Mouse (Mus musculus) granulocyte monocyte progenitor cell, adult 5-6 weeks (primary cell): Measurements from ENCODE around the gene Cry1. TPM values are rescaled to one million over a fixed set of nuclear protein-coding genes. Genes with fewer than 3 reads are reported as not detected.

Experiments used
- ATAC-seq: replicated peaks from 2 replicates; pipeline ENCODE4 v1.8.0; 2016; ENCODE audit warnings: mild to moderate bottlenecking, moderate TSS enrichment, inconsistent platforms; ENCODE audit not compliant: poor library complexity, severe bottlenecking
- total RNA-seq, 2 experiments: library from RNA; stranded (forward) in 1 of 2; stranded (reverse) in 1 of 2; fragments of 200-712, 200-1000 nt in 1 of 2; fragments of >200 nt in 1 of 2; fragmentation: Nextera tagmentation in 1 of 2; gene quantifications; 2 replicates each; pipeline ENCODE4 v1.2.3; 2014 to 2017

The Cry1 gene
- 24.6 and 40.3 TPM in 2 replicates for total RNA-seq (2014; fragmentation: Nextera tagmentation)
- total RNA-seq (2017) = 15.7 and 19.7 TPM in 2 replicates

- ATAC-seq = peak; percentile 70
Measured at GRCm38 (mm10) chr10:85184964-85185608, at the start of gene Cry1. Gene Cry1 (minus strand): TSS chr10:85185064.

- ATAC-seq = no peak
Measured at GRCm38 (mm10) chr10:85221771-85222050, 36.8 kb upstream of the Cry1 start.

GRCm38 (mm10) chr10:85220918-85221770 lies 36.3 kb upstream of the Cry1 start:
- ATAC-seq = peak; percentile 74

GRCm38 (mm10) chr10:85214847-85215246 lies 30.0 kb upstream of the Cry1 start:
- ATAC-seq = no peak

- ATAC-seq = no peak
Measured at GRCm38 (mm10) chr10:85211673-85212072, 26.8 kb upstream of the Cry1 start.

GRCm38 (mm10) chr10:85210125-85210524 lies 25.3 kb upstream of the Cry1 start:
- ATAC-seq = no peak

- ATAC-seq = no peak
Measured at GRCm38 (mm10) chr10:85209119-85209605, 24.3 kb upstream of the Cry1 start.

GRCm38 (mm10) chr10:85205316-85205715 lies 20.5 kb upstream of the Cry1 start:
- no peak for ATAC-seq

GRCm38 (mm10) chr10:85204255-85204855 lies 19.5 kb upstream of the Cry1 start:
- no peak for ATAC-seq

- peak; percentile 99 for ATAC-seq
Measured at GRCm38 (mm10) chr10:85194528-85194927, 9.7 kb upstream of the Cry1 start.

GRCm38 (mm10) chr10:85193321-85193720 lies 8.5 kb upstream of the Cry1 start:
- peak; percentile 20; the same call in 1 of the 2 replicates for ATAC-seq

- ATAC-seq = no peak
Measured at GRCm38 (mm10) chr10:85190652-85191051, 5.8 kb upstream of the Cry1 start.

- ATAC-seq = peak; percentile 30
Measured at GRCm38 (mm10) chr10:85189966-85190365, 5.1 kb upstream of the Cry1 start.

GRCm38 (mm10) chr10:85186499-85186794 lies 1.6 kb upstream of the Cry1 start:
- no peak for ATAC-seq

- peak; percentile 18 for ATAC-seq
Measured at GRCm38 (mm10) chr10:85185639-85186498, 1.0 kb upstream of the Cry1 start.

- ATAC-seq = peak; percentile 26
Measured at GRCm38 (mm10) chr10:85184201-85184963, 482 bp downstream of the Cry1 start.

GRCm38 (mm10) chr10:85183619-85184018 lies 1.2 kb downstream of the Cry1 start:
- ATAC-seq = peak; percentile 52

GRCm38 (mm10) chr10:85182766-85183165 lies 2.1 kb downstream of the Cry1 start:
- ATAC-seq = no peak

- ATAC-seq = no peak
Measured at GRCm38 (mm10) chr10:85176640-85177039, 8.2 kb downstream of the Cry1 start.

- ATAC-seq = no peak
Measured at GRCm38 (mm10) chr10:85165306-85165705, 19.6 kb downstream of the Cry1 start.
